Mouse (Mus musculus) adrenal gland, postnatal 4 days (tissue): ENCODE data around the gene Cryba1. TPM values are rescaled to one million over a fixed set of nuclear protein-coding genes. Genes with fewer than 3 reads are reported as not detected.
A peak's percentile ranks its signal among the peaks of the same experiment; 100 is the strongest.

Experiments
- DNase-seq, 2 experiments: peaks; one replicate each; pipeline ENCODE4 v3.0.0; 2021 to 2022; ENCODE audit warnings: low spot score in 2 of 2, mixed read lengths in 2 of 2
- total RNA-seq, 2 experiments: library from RNA; stranded (reverse); gene quantifications; 2 replicates each; pipeline ENCODE4 v1.2.3; 2021

Cryba1 gene
- total RNA-seq, 2 experiments from 2014 or later: not detected

GRCm38 (mm10) chr11:77721389-77721788 is 3.7 kb downstream of the Cryba1 start:
- DNase-seq: no peak

- no peak for DNase-seq
Measured at GRCm38 (mm10) chr11:77719055-77719454, 6.0 kb downstream of the Cryba1 start.

GRCm38 (mm10) chr11:77713736-77714135 is 11.3 kb downstream of the Cryba1 start:
- DNase-seq: no peak

GRCm38 (mm10) chr11:77709039-77709438 is 16.0 kb downstream of the Cryba1 start:
- DNase-seq: no peak

- DNase-seq: no peak
Measured at GRCm38 (mm10) chr11:77705920-77706319, 19.2 kb downstream of the Cryba1 start.

- no peak for DNase-seq
Measured at GRCm38 (mm10) chr11:77697232-77697631, 27.9 kb downstream of the Cryba1 start.

GRCm38 (mm10) chr11:77693026-77693425 is 32.1 kb downstream of the Cryba1 start:
- no peak for DNase-seq

GRCm38 (mm10) chr11:77687541-77688131 is 37.4 kb downstream of the Cryba1 start:
- peak; percentile 7 to 11 for DNase-seq

- DNase-seq: peak; percentile 39 to 55
Measured at GRCm38 (mm10) chr11:77686841-77687540, 38.1 kb downstream of the Cryba1 start.

- peak; percentile 27 to 30 for DNase-seq
Measured at GRCm38 (mm10) chr11:77686346-77686840, 38.7 kb downstream of the Cryba1 start.

GRCm38 (mm10) chr11:77685383-77686265 is 39.5 kb downstream of the Cryba1 start, which contains the start of gene Nufip2:
Nufip2 (plus strand) TSS chr11:77686155.
- DNase-seq: peak; percentile 94 to 97

- no peak for DNase-seq
Measured at GRCm38 (mm10) chr11:77684896-77685295, 40.2 kb downstream of the Cryba1 start.

GRCm38 (mm10) chr11:77680018-77680417 is 45.1 kb downstream of the Cryba1 start:
- no peak for DNase-seq

- no peak for DNase-seq
Measured at GRCm38 (mm10) chr11:77673428-77673991, 51.6 kb downstream of the Cryba1 start.

GRCm38 (mm10) chr11:77672746-77673145 is 52.3 kb downstream of the Cryba1 start:
- DNase-seq: no peak

Other genes with a start within 250 kb of the Cryba1 start
- gene Ankrd13b, start 235.6 kb downstream of the Cryba1 start, total RNA-seq: 10 to 100 TPM; 16.3 to 21.8 TPM
- 10 to 100 TPM; 79.8 to 87.9 TPM for gene Git1, start 231.7 kb downstream of the Cryba1 start, total RNA-seq
- gene Abhd15, start 210.2 kb downstream of the Cryba1 start, total RNA-seq: 10 to 100 TPM; 12.4 to 17.0 TPM
- 10 to 100 TPM; 17.5 to 19.1 TPM for gene Trp53i13, start 209.3 kb downstream of the Cryba1 start, total RNA-seq
- not detected for gene Gm10392, start 206.1 kb downstream of the Cryba1 start, total RNA-seq
- 10 to 100 TPM; 56.7 to 59.7 TPM for gene Taok1, start 117.5 kb downstream of the Cryba1 start, total RNA-seq
- 10 to 100 TPM; 87.2 to 91.6 TPM for gene Nufip2, start 39.1 kb downstream of the Cryba1 start, total RNA-seq
- 10 to 100 TPM; 90.0 to 90.8 TPM for gene Myo18a, start 38.0 kb upstream of the Cryba1 start, total RNA-seq
- gene Gm10277, start 62.5 kb upstream of the Cryba1 start, total RNA-seq: not detected
- 10 to 100 TPM in 1 of 2 experiments, 1 to 10 TPM in 1; 9.1 to 16.9 TPM for gene Pipox, start 168.8 kb upstream of the Cryba1 start, total RNA-seq
- gene Sez6, start 205.5 kb upstream of the Cryba1 start, total RNA-seq: 1 to 10 TPM; 3.9 to 6.0 TPM